ENCODE assay signal across 22 mouse cellular contexts in the genomic region with DNA sequence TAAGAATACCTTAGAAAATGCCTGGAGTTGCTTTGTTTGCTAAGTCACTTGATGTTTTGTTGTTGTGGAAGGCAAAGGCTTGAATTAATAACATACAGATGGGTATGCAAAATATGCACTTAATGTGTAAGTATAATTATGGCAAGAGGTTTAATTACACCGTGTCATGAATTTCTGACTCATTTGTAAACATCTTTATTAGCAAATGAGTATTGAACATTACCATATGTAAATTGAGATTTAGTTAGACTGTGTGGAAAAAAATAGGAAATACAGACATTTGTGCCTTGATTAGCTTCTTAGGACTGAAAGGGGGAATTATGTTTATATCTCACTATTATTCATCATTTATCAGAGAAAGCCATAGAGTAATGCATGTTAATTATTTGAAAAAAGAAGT.
DNase-seq lines count a peak whose midpoint lies in the region; ATAC-seq and TF ChIP-seq lines count a peak whose summit lies in the region.
"Had no signal": no experiment of that assay in that cellular context is flagged by ENCODE, and none has a peak within 500 bp of the region (broad histone marks: within the 10 kb centered on the region; RNA-seq: fewer than 3 reads in every experiment).

No protein-coding gene starts in this region.

- H3K27me3 ChIP-seq in forebrain, embryonic 14.5 days (replicated peaks; ENCODE audit: control insufficient read depth, insufficient read depth, low read length), result no peaks in the 10 kb centered on the region
- no peaks in the 10 kb centered on the region for H3K27me3 ChIP-seq in forebrain, postnatal 0 days (ENCODE audit: insufficient read depth, low read length)
- no peaks in the 10 kb centered on the region for H3K27me3 ChIP-seq in heart, embryonic 10.5 days (ENCODE audit: insufficient read depth, poor library complexity, severe bottlenecking)
- no peaks in the 10 kb centered on the region for H3K27me3 ChIP-seq in kidney, embryonic 15.5 days
- H3K27me3 ChIP-seq: embryonic facial prominence, embryonic 12.5 days; embryonic facial prominence, embryonic 15.5 days; hindbrain, embryonic 12.5 days; hindbrain, embryonic 15.5 days had no signal

- no peak for TF ChIP-seq CTCF in forebrain, postnatal 0 days (IDR thresholded peaks at IDR 0.05; ENCODE audit: low read depth)

- no peak overlapping the region for H3K4me3 ChIP-seq in forebrain, embryonic 14.5 days (ENCODE audit: low read depth, low read length)
- no peak overlapping the region for H3K4me3 ChIP-seq in forebrain, postnatal 0 days (ENCODE audit: low read depth, low read length)
- no peak overlapping the region for H3K4me3 ChIP-seq in heart, embryonic 10.5 days
- H3K4me3 ChIP-seq in kidney, embryonic 15.5 days (replicated peaks), result no peak overlapping the region
- H3K4me3 ChIP-seq: embryonic facial prominence, embryonic 12.5 days; embryonic facial prominence, embryonic 15.5 days; gastrocnemius, adult 2 months; hindbrain, embryonic 12.5 days; hindbrain, embryonic 15.5 days had no signal

- H3K36me3 ChIP-seq in forebrain, embryonic 14.5 days (ENCODE audit: control insufficient read depth, insufficient read depth, low read length), result no peaks in the 10 kb centered on the region
- H3K36me3 ChIP-seq in forebrain, postnatal 0 days (ENCODE audit: insufficient read depth), result no peaks in the 10 kb centered on the region
- no peaks in the 10 kb centered on the region for H3K36me3 ChIP-seq in heart, embryonic 10.5 days
- H3K36me3 ChIP-seq in kidney, embryonic 15.5 days, result no peaks in the 10 kb centered on the region
- H3K36me3 ChIP-seq: embryonic facial prominence, embryonic 12.5 days; embryonic facial prominence, embryonic 15.5 days; hindbrain, embryonic 12.5 days; hindbrain, embryonic 15.5 days had no signal

- peaks cover 4% of the 10 kb centered on the region; the same call in 1 of the 2 replicates for H3K4me1 ChIP-seq in forebrain, embryonic 14.5 days (ENCODE audit: control insufficient read depth, insufficient read depth, low read length)
- H3K4me1 ChIP-seq in forebrain, postnatal 0 days (ENCODE audit: insufficient read depth), result no peaks in the 10 kb centered on the region
- peaks cover 39% of the 10 kb centered on the region for H3K4me1 ChIP-seq in heart, embryonic 10.5 days
- H3K4me1 ChIP-seq in kidney, embryonic 15.5 days, result peaks cover 15% of the 10 kb centered on the region
- H3K4me1 ChIP-seq: hindbrain, embryonic 15.5 days had no signal

- peak; percentile 36 for DNase-seq in forebrain, embryonic 14.5 days (ENCODE audit: low spot score)
- DNase-seq in forebrain, postnatal 0 days, result no peak
- DNase-seq in heart, embryonic 10.5 days (ENCODE audit: low spot score), result no peak
- no peak for DNase-seq in heart, postnatal 4 days
- DNase-seq in kidney, adult 8-10 months, result no peak
- DNase-seq: adrenal gland, adult 2 months; adrenal gland, postnatal 14 days; cerebellum, adult 11-12 months; cerebellum, adult 9-11 months; cerebellum, postnatal 25 days; gastrocnemius, adult 2 months; gastrocnemius, postnatal 14 days; heart, adult 18-20 months; heart, postnatal 14 days; kidney, adult 2 months had no signal

- no peak overlapping the region for H3K9ac ChIP-seq in forebrain, embryonic 14.5 days (ENCODE audit: low read length)
- H3K9ac ChIP-seq in forebrain, postnatal 0 days, result no peak overlapping the region
- no peak overlapping the region for H3K9ac ChIP-seq in kidney, embryonic 15.5 days
- H3K9ac ChIP-seq: embryonic facial prominence, embryonic 12.5 days; embryonic facial prominence, embryonic 15.5 days; hindbrain, embryonic 12.5 days; hindbrain, embryonic 15.5 days had no signal

- peak; percentile 50; the same call in 1 of the 2 replicates for ATAC-seq in forebrain, embryonic 14.5 days
- no peak for ATAC-seq in forebrain, postnatal 0 days
- no peak for ATAC-seq in kidney, embryonic 15.5 days (replicated peaks; ENCODE audit: low FRiP score)
- ATAC-seq: CD4-positive, CD25-positive, alpha-beta regulatory T cell, adult 4 months; intestine, postnatal 0 days had no signal

- no peak overlapping the region for H3K4me2 ChIP-seq in forebrain, embryonic 14.5 days (ENCODE audit: low read length)
- no peak overlapping the region for H3K4me2 ChIP-seq in forebrain, postnatal 0 days (ENCODE audit: low read depth)
- H3K4me2 ChIP-seq in kidney, embryonic 15.5 days, result no peak overlapping the region
- H3K4me2 ChIP-seq: embryonic facial prominence, embryonic 12.5 days; embryonic facial prominence, embryonic 15.5 days; hindbrain, embryonic 12.5 days; hindbrain, embryonic 15.5 days had no signal

- H3K9me3 ChIP-seq in forebrain, embryonic 14.5 days (replicated peaks; ENCODE audit: control insufficient read depth, low read length), result no peaks in the 10 kb centered on the region
- H3K9me3 ChIP-seq in forebrain, postnatal 0 days (ENCODE audit: low read length), result no peaks in the 10 kb centered on the region
- H3K9me3 ChIP-seq in heart, embryonic 10.5 days, result no peaks in the 10 kb centered on the region
- no peaks in the 10 kb centered on the region for H3K9me3 ChIP-seq in kidney, embryonic 15.5 days (replicated peaks)
- H3K9me3 ChIP-seq: embryonic facial prominence, embryonic 12.5 days; embryonic facial prominence, embryonic 15.5 days; hindbrain, embryonic 12.5 days; hindbrain, embryonic 15.5 days had no signal

- WGBS in forebrain, embryonic 14.5 days, result 47% methylated on average over 1 of the region's 1 CpGs
- 41% methylated on average over 1 of the region's 1 CpGs for WGBS in forebrain, postnatal 0 days
- 84% methylated on average over 1 of the region's 1 CpGs for WGBS in heart, embryonic 10.5 days
- WGBS in kidney, embryonic 15.5 days, result 84% methylated on average over 1 of the region's 1 CpGs

- H3K27ac ChIP-seq in forebrain, embryonic 14.5 days (ENCODE audit: low read depth, low read length), result no peak overlapping the region
- no peak overlapping the region for H3K27ac ChIP-seq in forebrain, postnatal 0 days (ENCODE audit: low read depth, low read length)
- H3K27ac ChIP-seq in heart, embryonic 10.5 days, result 0 out of 2 replicates have a peak overlapping the region, but pooled peaks have one; percentile 63
- 0 out of 2 replicates have a peak overlapping the region, but pooled peaks have one; percentile 37 for H3K27ac ChIP-seq in kidney, embryonic 15.5 days
- H3K27ac ChIP-seq: embryonic facial prominence, embryonic 12.5 days; embryonic facial prominence, embryonic 15.5 days; gastrocnemius, adult 2 months; hindbrain, embryonic 12.5 days; hindbrain, embryonic 15.5 days had no signal

Comparison
In these comparisons a context has a peak if more than half of its experiments do, and no peak if none do; other contexts are left out.
1. H3K27ac ChIP-seq: peak in heart, embryonic 10.5 days (single experiment) and kidney, embryonic 15.5 days (single experiment); none in forebrain, embryonic 14.5 days (single experiment) and forebrain, postnatal 0 days (single experiment).